Mouse (Mus musculus): Measurements from ENCODE around the gene Qpct. TPM values are rescaled to one million over a fixed set of nuclear protein-coding genes. Genes with fewer than 3 reads are reported as not detected.

The Qpct gene
- total RNA-seq, 2 experiments from 2014 or later = 9.1 to 11.5 TPM

DNA sequence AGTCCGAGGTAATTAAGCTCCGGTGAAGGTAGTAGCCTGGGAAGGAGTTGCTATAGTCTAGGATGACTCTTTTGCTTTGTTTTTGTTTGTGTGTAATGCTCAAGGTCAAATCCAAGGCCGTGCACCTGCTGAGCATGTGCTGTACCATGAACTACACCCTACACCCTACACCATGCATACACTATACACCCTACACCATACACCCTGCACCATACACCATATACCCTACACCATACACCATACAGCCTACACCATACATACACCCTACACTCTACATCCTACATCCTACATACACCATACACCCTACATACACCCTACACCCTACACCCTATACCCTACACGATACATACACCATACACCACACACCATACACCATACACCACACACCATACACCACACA, 18.9 kb upstream of the Qpct start:
- TF ChIP-seq CTCF (IDR thresholded peaks at IDR 0.05) = no peak
- no peak overlapping the region for H3K27ac ChIP-seq
- intact Hi-C loops (cut with DNase I) = no loop called here
- no peak overlapping the region for H3K4me3 ChIP-seq
- DNase-seq (ENCODE audit: extremely low spot score in 1 of 2, low spot score in 2 of 2) = no peak

DNA sequence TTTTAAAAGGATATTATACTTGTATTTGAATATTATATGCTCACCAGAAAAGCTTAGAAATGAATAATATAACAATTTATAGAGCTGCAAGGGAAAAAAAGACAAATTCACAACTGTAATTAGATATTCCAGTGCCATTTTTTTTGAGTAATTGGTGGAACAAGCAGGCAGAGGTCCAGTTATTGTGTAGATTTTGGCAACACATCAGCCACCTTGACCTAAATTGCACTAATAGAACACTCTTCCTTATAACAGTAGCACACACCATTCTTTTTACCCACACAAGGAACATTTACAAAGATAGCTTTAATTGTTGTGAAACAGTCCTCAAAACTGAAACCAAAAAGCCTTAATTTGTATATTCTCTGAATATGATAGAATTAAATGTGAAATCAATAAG, 12.0 kb upstream of the Qpct start:
- intact Hi-C loops (cut with DNase I) = no loop called here
- TF ChIP-seq CTCF (IDR thresholded peaks at IDR 0.05) = no peak
- no peak for DNase-seq (ENCODE audit: extremely low spot score in 1 of 2, low spot score in 2 of 2)
- no peak overlapping the region for H3K27ac ChIP-seq
- no peak overlapping the region for H3K4me3 ChIP-seq

DNA sequence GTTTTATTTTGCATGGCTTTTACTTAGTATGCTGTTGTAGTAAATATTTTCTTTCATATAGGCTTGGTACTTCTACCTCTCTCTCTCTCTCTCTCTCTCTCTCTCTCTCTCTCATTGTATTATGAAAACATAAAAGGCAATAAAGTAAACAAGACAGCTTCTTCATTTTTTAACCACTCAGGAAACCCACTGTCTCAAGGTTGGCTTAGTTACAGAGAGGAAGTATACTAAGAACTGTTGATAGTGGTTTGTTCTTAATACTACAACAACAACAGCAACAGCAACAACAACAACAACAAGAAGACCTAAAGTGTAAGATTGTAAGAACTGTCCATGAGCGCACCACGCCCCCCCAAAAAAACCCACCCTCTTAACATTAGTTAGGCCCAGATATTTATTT, 8.0 kb upstream of the Qpct start:
- intact Hi-C loops (cut with DNase I) = no loop called here
- Histone ChIP-seq H3K4me3 (no peak overlapping the region), H3K27ac (no peak overlapping the region)
- no peak for DNase-seq (ENCODE audit: extremely low spot score in 1 of 2, low spot score in 2 of 2)
- no peak for TF ChIP-seq CTCF (IDR thresholded peaks at IDR 0.05)

DNA sequence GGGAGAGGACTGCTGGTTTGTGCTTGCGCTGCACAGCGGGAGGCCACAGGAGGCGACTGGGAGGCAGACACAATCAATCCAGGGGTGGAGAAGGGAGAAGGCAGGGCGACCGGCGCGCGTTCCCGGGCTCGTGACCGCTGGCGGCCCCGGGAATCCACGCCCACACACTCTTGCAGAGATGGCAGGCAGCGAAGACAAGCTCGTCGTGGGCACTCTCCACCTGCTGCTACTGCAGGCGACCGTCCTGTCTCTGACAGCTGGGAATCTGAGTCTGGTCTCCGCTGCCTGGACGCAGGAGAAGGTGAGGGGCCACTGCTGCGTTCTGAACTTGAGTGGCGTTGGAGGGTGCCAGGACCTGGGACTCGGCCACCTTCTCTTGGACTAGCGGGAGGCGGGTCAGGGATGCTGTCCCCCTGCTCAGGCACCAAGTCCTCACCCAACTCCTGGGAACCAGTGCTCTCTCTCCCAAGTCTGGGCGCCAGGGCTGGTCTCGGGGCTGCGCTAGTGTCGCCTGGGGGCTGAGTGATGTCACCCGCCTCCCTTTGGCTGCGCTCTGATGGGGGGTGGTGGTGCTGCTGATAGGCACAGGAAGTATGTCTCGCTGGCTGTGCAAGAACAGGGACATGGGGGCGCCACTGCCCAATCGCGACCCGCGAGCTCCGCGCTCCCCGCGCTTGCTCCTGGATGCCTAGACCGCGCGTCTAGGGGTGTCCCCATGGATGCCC, 544 bp downstream of the Qpct start:
- intact Hi-C loops (cut with DNase I) = no loop called here
- peak overlapping the region; percentile 64; the same call in 1 of the 2 replicates for H3K27ac ChIP-seq
- TF ChIP-seq CTCF (IDR thresholded peaks at IDR 0.05) = no peak; the same call in 1 of the 2 replicates
- peak overlapping the region; percentile 52 for H3K4me3 ChIP-seq
- DNase-seq (ENCODE audit: extremely low spot score in 1 of 2, low spot score in 2 of 2) = peak; percentile 51 to 71

DNA sequence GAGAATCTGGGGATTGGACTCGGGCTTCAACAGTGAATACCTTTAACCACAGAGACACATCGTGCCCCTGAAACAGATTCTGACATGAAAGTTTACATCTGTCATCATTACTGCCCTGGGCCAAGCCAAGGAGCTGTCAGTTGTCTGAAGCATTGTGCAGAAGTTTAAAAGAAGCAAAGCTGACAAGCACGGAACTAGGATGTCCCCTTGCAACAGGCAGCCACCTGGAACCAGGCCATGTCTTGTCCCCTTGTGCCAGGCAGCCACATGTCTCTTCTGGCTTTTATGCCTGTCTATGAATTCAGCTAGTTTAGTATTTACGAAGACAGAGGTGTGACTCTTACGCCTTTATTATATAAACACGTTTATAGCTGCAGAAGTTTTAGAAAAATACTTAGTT, 6.6 kb downstream of the Qpct start:
- no peak overlapping the region for H3K4me3 ChIP-seq
- intact Hi-C loops (cut with DNase I) = no loop called here
- TF ChIP-seq CTCF (IDR thresholded peaks at IDR 0.05) = no peak
- DNase-seq (ENCODE audit: extremely low spot score in 1 of 2, low spot score in 2 of 2) = no peak
- H3K27ac ChIP-seq = no peak overlapping the region

DNA sequence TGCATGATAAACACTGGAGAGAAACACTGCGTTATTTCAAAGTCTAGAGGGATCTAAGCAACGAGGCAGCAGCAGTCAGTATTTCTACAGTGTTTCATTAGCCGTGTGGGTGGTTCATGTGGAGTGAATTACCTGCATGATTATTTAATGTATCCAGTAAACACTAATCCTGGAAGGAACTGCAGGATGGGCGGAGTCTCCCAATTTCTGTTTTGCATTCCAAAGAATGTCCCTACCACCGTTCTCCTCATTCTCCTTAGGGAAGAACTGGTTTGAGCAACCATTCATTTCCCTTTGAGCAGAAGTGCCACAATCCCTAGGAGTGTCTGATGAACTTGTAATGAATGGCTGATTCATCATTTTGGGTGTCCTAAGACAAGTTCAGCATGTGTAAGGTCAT, 8.5 kb downstream of the Qpct start:
- TF ChIP-seq CTCF (IDR thresholded peaks at IDR 0.05) = no peak
- Histone ChIP-seq H3K4me3 (no peak overlapping the region), H3K27ac (no peak overlapping the region)
- intact Hi-C loops (cut with DNase I) = no loop called here
- DNase-seq (ENCODE audit: extremely low spot score in 1 of 2, low spot score in 2 of 2) = no peak

DNA sequence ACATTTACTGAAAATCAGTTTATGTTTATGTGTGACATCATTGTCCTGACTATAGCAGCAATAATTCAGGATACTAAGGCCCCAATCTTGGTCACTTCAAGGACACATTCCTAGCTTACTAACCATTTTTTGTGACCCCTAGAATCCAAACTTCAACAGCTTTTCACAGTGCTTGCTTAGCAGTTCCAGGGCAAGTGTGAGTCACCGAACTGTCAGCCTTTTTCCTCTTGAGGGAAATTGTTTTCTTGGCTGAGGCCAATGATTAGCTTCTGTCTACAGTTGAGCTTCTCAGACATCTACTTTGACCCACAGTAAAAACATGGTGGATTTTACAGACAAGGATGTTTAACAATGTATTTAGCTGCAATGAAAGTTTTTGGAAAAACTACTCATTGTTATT, 12.5 kb downstream of the Qpct start:
- TF ChIP-seq CTCF (IDR thresholded peaks at IDR 0.05) = no peak
- DNase-seq (ENCODE audit: extremely low spot score in 1 of 2, low spot score in 2 of 2) = no peak
- Histone ChIP-seq H3K4me3 (no peak overlapping the region), H3K27ac (no peak overlapping the region)
- intact Hi-C loops (cut with DNase I) = no loop called here

DNA sequence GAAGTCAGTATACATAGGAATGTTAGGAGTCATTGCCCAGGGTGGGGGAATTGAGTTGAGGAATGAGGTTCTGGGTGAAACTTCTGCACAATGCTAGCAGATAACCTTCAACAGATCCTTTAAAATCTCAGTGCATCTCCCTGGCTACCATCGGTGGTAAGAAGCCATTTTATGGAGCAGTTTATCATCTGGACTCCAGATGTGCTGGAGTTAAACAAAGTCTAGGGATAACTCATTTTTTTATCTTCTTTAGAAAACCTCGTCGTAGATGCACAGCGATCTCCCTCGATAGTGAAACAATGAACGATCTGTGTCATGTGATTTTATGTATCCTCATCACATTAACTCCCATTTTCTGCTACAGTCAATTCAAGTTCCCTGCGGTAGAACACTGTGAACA, 16.9 kb downstream of the Qpct start:
- no peak for TF ChIP-seq CTCF (IDR thresholded peaks at IDR 0.05)
- intact Hi-C loops (cut with DNase I) = no loop called here
- DNase-seq (ENCODE audit: extremely low spot score in 1 of 2, low spot score in 2 of 2) = no peak
- Histone ChIP-seq H3K4me3 (no peak overlapping the region), H3K27ac (no peak overlapping the region)

DNA sequence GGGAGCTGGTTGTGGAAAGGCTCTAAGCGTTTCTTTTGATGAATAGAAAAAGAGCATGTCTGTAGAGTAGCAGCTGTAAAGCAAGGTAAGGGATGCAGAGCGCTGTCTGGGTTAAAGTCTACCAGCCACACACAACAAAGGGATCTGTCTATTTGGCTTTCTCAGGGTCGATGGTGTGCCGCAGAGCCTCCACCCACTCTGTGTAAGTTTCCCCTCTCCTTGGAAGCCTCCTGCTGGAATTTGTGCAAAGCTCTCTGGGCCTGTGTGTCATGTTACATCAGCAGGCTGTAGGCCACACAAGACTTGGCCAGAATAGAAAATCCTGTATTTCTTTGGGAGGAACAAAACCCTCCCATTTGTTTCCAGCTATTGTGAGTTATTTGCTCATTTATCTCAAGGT, 17.3 kb downstream of the Qpct start:
- no peak for TF ChIP-seq CTCF (IDR thresholded peaks at IDR 0.05)
- no peak overlapping the region for H3K27ac ChIP-seq
- no peak overlapping the region for H3K4me3 ChIP-seq
- no peak for DNase-seq (ENCODE audit: extremely low spot score in 1 of 2, low spot score in 2 of 2)
- intact Hi-C loops (cut with DNase I) = no loop called here

DNA sequence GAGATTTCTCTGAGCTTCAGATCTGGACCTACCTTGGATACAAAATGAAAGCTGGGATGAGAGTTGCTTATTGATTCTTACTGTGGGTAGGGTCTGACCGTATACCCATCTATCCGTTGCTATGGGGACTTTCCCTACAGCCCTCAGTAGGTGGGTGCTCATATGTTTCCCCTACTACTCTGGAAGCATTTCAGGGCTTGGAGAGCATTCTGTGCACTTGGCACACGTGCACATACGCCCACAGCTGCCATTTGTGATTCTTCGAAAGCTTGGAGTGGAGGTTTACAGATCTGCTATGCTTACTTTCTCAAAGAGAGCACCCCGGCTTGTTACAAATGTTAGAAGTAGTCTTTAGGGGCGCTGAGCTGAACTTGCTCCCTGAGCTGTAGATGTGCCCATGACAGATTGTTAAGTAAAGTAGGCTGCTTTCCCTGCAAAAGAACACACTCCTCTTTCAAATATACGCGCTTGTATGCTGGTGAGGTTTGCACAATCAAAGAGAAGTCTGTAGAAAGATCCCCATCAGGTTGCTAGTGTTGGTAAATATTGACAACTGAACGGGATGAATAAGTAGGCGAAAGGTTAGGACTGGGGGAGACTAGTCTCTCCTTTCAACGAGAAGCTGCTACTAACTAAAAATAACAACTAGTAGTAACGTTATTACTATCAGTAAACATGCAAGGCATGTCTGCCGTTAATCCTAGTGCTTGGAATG, 18.2 kb downstream of the Qpct start:
- DNase-seq (ENCODE audit: extremely low spot score in 1 of 2, low spot score in 2 of 2) = peak; percentile 26 to 30
- no peak for TF ChIP-seq CTCF (IDR thresholded peaks at IDR 0.05)
- no peak overlapping the region for H3K4me3 ChIP-seq
- H3K27ac ChIP-seq = no peak overlapping the region
- intact Hi-C loops (cut with DNase I) = no loop called here

DNA sequence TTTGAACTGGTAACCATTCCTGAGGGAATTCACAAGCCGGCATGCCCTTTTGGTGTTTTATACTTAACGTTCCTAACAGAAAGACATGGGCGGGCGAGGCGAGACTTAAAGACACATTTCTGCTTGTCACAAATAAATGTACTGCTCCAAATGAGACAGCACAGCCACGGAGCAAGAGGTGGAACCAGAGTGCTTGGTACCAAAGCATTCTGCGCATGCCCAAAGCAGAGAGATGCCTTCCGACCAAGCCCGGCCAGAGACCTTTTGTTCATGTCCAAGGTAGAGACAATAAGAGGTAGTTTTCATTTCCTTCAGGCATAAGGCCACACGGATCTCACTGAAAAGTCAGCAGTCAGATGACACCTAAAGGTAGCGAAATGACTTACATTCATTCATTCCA, 20.2 kb downstream of the Qpct start:
- H3K27ac ChIP-seq = no peak overlapping the region
- DNase-seq (ENCODE audit: extremely low spot score in 1 of 2, low spot score in 2 of 2) = no peak
- no peak overlapping the region for H3K4me3 ChIP-seq
- TF ChIP-seq CTCF (IDR thresholded peaks at IDR 0.05) = no peak
- intact Hi-C loops (cut with DNase I) = no loop called here

DNA sequence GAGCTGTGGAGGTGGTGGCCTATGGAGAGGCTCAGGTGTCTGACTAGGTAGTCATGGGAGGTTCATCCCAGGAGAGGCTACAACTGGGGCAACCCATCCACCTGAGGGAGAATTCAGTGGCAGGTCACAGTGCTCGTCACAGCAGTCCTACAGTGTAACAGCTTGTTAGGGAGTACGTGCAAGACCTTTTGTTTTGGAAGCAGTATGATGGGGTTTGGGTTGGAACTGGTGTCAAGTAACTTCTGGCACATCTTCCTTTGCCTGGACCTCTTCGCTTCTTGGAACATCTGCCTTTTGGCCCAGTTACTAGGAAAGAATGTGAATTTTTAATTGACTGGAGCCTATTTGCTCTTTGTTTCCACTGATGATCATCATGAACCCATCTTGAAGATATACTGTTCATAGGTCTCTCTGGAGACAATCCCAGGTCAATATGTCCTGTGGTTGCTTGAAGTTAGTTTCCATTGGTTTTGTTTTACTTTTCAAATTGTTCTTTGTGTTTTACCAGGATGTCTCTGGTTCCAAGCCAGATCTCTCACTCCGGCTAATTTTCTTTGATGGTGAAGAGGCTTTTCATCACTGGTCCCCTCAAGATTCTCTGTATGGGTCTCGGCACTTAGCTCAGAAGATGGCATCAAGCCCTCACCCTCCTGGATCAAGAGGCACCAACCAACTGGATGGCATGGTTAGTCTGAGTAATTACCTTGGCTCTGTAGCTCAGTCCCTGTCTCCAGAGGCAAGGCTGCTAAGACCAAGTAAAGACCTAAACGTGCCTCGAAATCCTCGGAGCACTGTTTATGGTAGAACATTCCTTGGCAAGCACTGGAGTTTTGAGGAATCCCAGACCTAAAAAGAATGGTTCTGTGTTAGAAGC, 25.5 kb downstream of the Qpct start:
- DNase-seq (ENCODE audit: extremely low spot score in 1 of 2, low spot score in 2 of 2) = no peak
- Histone ChIP-seq H3K4me3 (no peak overlapping the region), H3K27ac (no peak overlapping the region)
- intact Hi-C loops (cut with DNase I) = no loop called here
- TF ChIP-seq CTCF (IDR thresholded peaks at IDR 0.05) = no peak

Data from left cerebral cortex, adult 2 months (tissue).